Mouse (Mus musculus) activated CD4-positive, CD25-positive, alpha-beta regulatory T cell (primary cell): ENCODE data around the gene Mrgprb2. TPM values are rescaled to one million over a fixed set of nuclear protein-coding genes. Genes with fewer than 3 reads are reported as not detected.

Experiments
- polyA plus RNA-seq, 2 experiments: library from polyadenylated mRNA; unstranded; fragments of 100-300 nt; shearing (Covaris generic); gene quantifications; one replicate each; pipeline ENCODE4 v1.2.1; 2017

Gene Mrgprb2
- polyA plus RNA-seq, result under 1 TPM in 1 of 2 experiments, not detected in 1; 0.22 TPM

GRCm38 (mm10) chr7:48557986-48558385 lies at the start of gene Mrgprb2:
Gene Mrgprb2 (minus strand): TSS chr7:48558086.

Other genes starting within 250 kb of the Mrgprb2 start
- gene Mrgprb8, start 169.6 kb downstream of the Mrgprb2 start, polyA plus RNA-seq, result not detected
- under 1 TPM in 1 of 2 experiments, not detected in 1; 0.23 TPM for gene Mrgprb1, start 101.7 kb downstream of the Mrgprb2 start, polyA plus RNA-seq
- under 1 TPM; 0.04 to 0.29 TPM for gene Mrgprx2, start 58.8 kb downstream of the Mrgprb2 start, polyA plus RNA-seq
- gene Mrgprb3, start 85.7 kb upstream of the Mrgprb2 start, polyA plus RNA-seq, result not detected
- gene Zdhhc13, start 230.9 kb upstream of the Mrgprb2 start, polyA plus RNA-seq, result 10 to 100 TPM; 27.6 to 36.0 TPM